Mouse (Mus musculus): ENCODE results near the gene Hsd3b1.

GRCm38 (mm10) chr3:98868219-98868618, 8.6 kb upstream of the Hsd3b1 start:
- TF ChIP-seq CTCF (IDR thresholded peaks at IDR 0.05; ENCODE audit: low read depth): no peak
- no peak for TF ChIP-seq EP300 (IDR thresholded peaks at IDR 0.05; ENCODE audit: low read depth)

Measured in liver, embryonic 14.5 days (tissue).